Mouse (Mus musculus): ENCODE results near the gene Tmem44. TPM values are rescaled to one million over a fixed set of nuclear protein-coding genes. Genes with fewer than 3 reads are reported as not detected.

The Tmem44 gene
- 61.3 and 69.3 TPM in 2 replicates for polyA plus RNA-seq (2015; fragmentation: Nextera tagmentation; extraction: Ambion mirVana)

- Histone ChIP-seq H3K36me3 (peaks cover 24% of the 10 kb centered on the region), H3K27ac (replicated peaks) (peak within 1 kb of the TSS; percentile 82), H3K4me2 (peak within 1 kb of the TSS; percentile 60), H3K9ac (peak within 1 kb of the TSS; percentile 89), H3K4me3 (peak within 1 kb of the TSS; percentile 67), H3K27me3 (no peaks in the 10 kb centered on the region), H3K9me3 (peaks cover 14% of the 10 kb centered on the region), H3K4me1 (replicated peaks) (peaks cover 30% of the 10 kb centered on the region)
- 7% methylated on average over 14 of the region's 14 CpGs for WGBS
- ATAC-seq (ENCODE audit: low read depth): peak; percentile 70
Observed at GRCm38 (mm10) chr16:30550748-30551192, at the start of gene Tmem44. TSS of gene Tmem44 (minus strand) at chr16:30550842.

- peak within 1 kb of the TSS; percentile 95 for H3K4me2 ChIP-seq
- H3K27me3 ChIP-seq: peaks cover 23% of the 10 kb centered on the region
- peak within 1 kb of the TSS; percentile 73 for H3K9ac ChIP-seq
- no peaks in the 10 kb centered on the region for H3K9me3 ChIP-seq
- peak within 1 kb of the TSS; percentile 71 for H3K27ac ChIP-seq (replicated peaks)
- under 1% methylated on average over 63 of the region's 63 CpGs for WGBS
- H3K4me1 ChIP-seq (replicated peaks): peaks cover 63% of the 10 kb centered on the region
- H3K4me3 ChIP-seq: peak within 1 kb of the TSS; percentile 57
- ATAC-seq (ENCODE audit: low read depth): peak; percentile 64
- H3K36me3 ChIP-seq: no peaks in the 10 kb centered on the region
Observed at GRCm38 (mm10) chr16:30599491-30600268, 49.0 kb upstream of the Tmem44 start, which contains the start of gene Fam43a. TSS of gene Fam43a (plus strand) at chr16:30599723.

- Histone ChIP-seq H3K36me3 (no peaks in the 10 kb centered on the region), H3K4me3 (peak overlapping the region; percentile 14; the same call in 1 of the 2 replicates), H3K9ac (peak overlapping the region; percentile 55; the same call in 1 of the 2 replicates), H3K27me3 (peaks cover 23% of the 10 kb centered on the region), H3K9me3 (no peaks in the 10 kb centered on the region), H3K4me2 (peak overlapping the region; percentile 51), H3K27ac (replicated peaks) (0 out of 2 replicates have a peak overlapping the region, but pooled peaks have one; percentile 15), H3K4me1 (replicated peaks) (peaks cover 42% of the 10 kb centered on the region)
- WGBS: 10% methylated on average over 16 of the region's 16 CpGs
- peak; percentile 42; the same call in 1 of the 2 replicates for ATAC-seq (ENCODE audit: low read depth)
Observed at GRCm38 (mm10) chr16:30596959-30597681, 46.5 kb upstream of the Tmem44 start.

- Histone ChIP-seq H3K36me3 (no peaks in the 10 kb centered on the region), H3K9me3 (no peaks in the 10 kb centered on the region), H3K27me3 (peaks cover 12% of the 10 kb centered on the region), H3K9ac (no peak overlapping the region), H3K4me1 (replicated peaks) (peaks cover 31% of the 10 kb centered on the region), H3K4me3 (no peak overlapping the region), H3K27ac (replicated peaks) (no peak overlapping the region), H3K4me2 (no peak overlapping the region)
- no peak for ATAC-seq (ENCODE audit: low read depth)
- WGBS: 58% methylated on average over 14 of the region's 14 CpGs
Observed at GRCm38 (mm10) chr16:30595835-30596557, 45.4 kb upstream of the Tmem44 start.

GRCm38 (mm10) chr16:30595356-30595755, 44.7 kb upstream of the Tmem44 start:
- WGBS: 58% methylated on average over 3 of the region's 3 CpGs
- H3K4me3 ChIP-seq: no peak overlapping the region
- H3K4me2 ChIP-seq: no peak overlapping the region
- ATAC-seq (ENCODE audit: low read depth): no peak
- H3K9me3 ChIP-seq: no peaks in the 10 kb centered on the region
- no peak overlapping the region for H3K9ac ChIP-seq
- no peak overlapping the region for H3K27ac ChIP-seq (replicated peaks)
- 0 out of 2 replicates have a peak, but pooled peaks cover 5% of the 10 kb centered on the region for H3K27me3 ChIP-seq
- H3K36me3 ChIP-seq: no peaks in the 10 kb centered on the region
- H3K4me1 ChIP-seq (replicated peaks): peaks cover 24% of the 10 kb centered on the region

GRCm38 (mm10) chr16:30591990-30592389, 41.3 kb upstream of the Tmem44 start:
- no peak overlapping the region for H3K4me3 ChIP-seq
- 47% methylated on average over 3 of the region's 3 CpGs for WGBS
- H3K9me3 ChIP-seq: no peaks in the 10 kb centered on the region
- H3K27ac ChIP-seq (replicated peaks): no peak overlapping the region
- H3K4me1 ChIP-seq (replicated peaks): peaks cover 10% of the 10 kb centered on the region
- H3K27me3 ChIP-seq: 0 out of 2 replicates have a peak, but pooled peaks cover 4% of the 10 kb centered on the region
- ATAC-seq (ENCODE audit: low read depth): no peak
- no peak overlapping the region for H3K9ac ChIP-seq
- no peak overlapping the region for H3K4me2 ChIP-seq
- no peaks in the 10 kb centered on the region for H3K36me3 ChIP-seq

GRCm38 (mm10) chr16:30590264-30591209, 39.9 kb upstream of the Tmem44 start:
- H3K4me3 ChIP-seq: no peak overlapping the region
- no peaks in the 10 kb centered on the region for H3K27me3 ChIP-seq
- no peak overlapping the region for H3K27ac ChIP-seq (replicated peaks)
- WGBS: 42% methylated on average over 7 of the region's 7 CpGs
- peaks cover 17% of the 10 kb centered on the region for H3K4me1 ChIP-seq (replicated peaks)
- H3K9ac ChIP-seq: no peak overlapping the region
- peaks cover 2% of the 10 kb centered on the region; the same call in 1 of the 2 replicates for H3K36me3 ChIP-seq
- ATAC-seq (ENCODE audit: low read depth): no peak
- no peaks in the 10 kb centered on the region for H3K9me3 ChIP-seq
- no peak overlapping the region for H3K4me2 ChIP-seq

- Histone ChIP-seq H3K27me3 (no peaks in the 10 kb centered on the region), H3K9ac (peak within 1 kb of the TSS; percentile 73), H3K27ac (replicated peaks) (peak within 1 kb of the TSS; percentile 25), H3K4me2 (peak within 1 kb of the TSS; percentile 96), H3K36me3 (peaks cover 28% of the 10 kb centered on the region), H3K9me3 (no peaks in the 10 kb centered on the region), H3K4me3 (peak within 1 kb of the TSS; percentile 72), H3K4me1 (replicated peaks) (peaks cover 20% of the 10 kb centered on the region)
- WGBS: 4% methylated on average over 35 of the region's 35 CpGs
- ATAC-seq (ENCODE audit: low read depth): peak; percentile 95
Observed at GRCm38 (mm10) chr16:30587494-30588327, 37.1 kb upstream of the Tmem44 start, which contains the start of gene Lsg1. TSS of gene Lsg1 (minus strand) at chr16:30587592.

- ATAC-seq (ENCODE audit: low read depth): peak; percentile 65
- WGBS: 4% methylated on average over 19 of the region's 19 CpGs
Observed at GRCm38 (mm10) chr16:30586935-30587493, 36.4 kb upstream of the Tmem44 start.

GRCm38 (mm10) chr16:30580765-30581164, 30.1 kb upstream of the Tmem44 start:
- Histone ChIP-seq H3K4me1 (replicated peaks) (peaks cover 5% of the 10 kb centered on the region; the same call in 1 of the 2 replicates), H3K27me3 (no peaks in the 10 kb centered on the region), H3K36me3 (peaks cover 98% of the 10 kb centered on the region), H3K4me3 (no peak overlapping the region), H3K27ac (replicated peaks) (no peak overlapping the region), H3K4me2 (no peak overlapping the region), H3K9ac (no peak overlapping the region), H3K9me3 (no peaks in the 10 kb centered on the region)
- WGBS: 92% methylated on average over 5 of the region's 5 CpGs
- ATAC-seq (ENCODE audit: low read depth): no peak

More at GRCm38 (mm10) chr16:30586935-30587493, 36.4 kb upstream of the Tmem44 start:
- H3K27me3 ChIP-seq: no peaks in the 10 kb centered on the region
- H3K4me2 ChIP-seq: peak overlapping the region; percentile 96
- peak overlapping the region; percentile 72 for H3K4me3 ChIP-seq
- H3K4me1 ChIP-seq (replicated peaks): peaks cover 20% of the 10 kb centered on the region
- peaks cover 35% of the 10 kb centered on the region for H3K36me3 ChIP-seq
- peak overlapping the region; percentile 25; the same call in 1 of the 2 replicates for H3K27ac ChIP-seq (replicated peaks)
- peak overlapping the region; percentile 73 for H3K9ac ChIP-seq
- H3K9me3 ChIP-seq: no peaks in the 10 kb centered on the region
